ENCODE assay signal across 11 mouse cellular contexts in genomic region chr19:45232036-45232410, GRCm38 (mm10). TPM values are rescaled to one million over a fixed set of nuclear protein-coding genes. Genes with fewer than 3 reads are reported as not detected.
A peak's percentile ranks its signal among the peaks of the same experiment; 100 is the strongest.
DNase-seq lines count a peak whose midpoint lies in the region; ATAC-seq and TF ChIP-seq lines count a peak whose summit lies in the region.
"Had no signal": no experiment of that assay in that cellular context is flagged by ENCODE, and none has a peak within 500 bp of the region (broad histone marks: within the 10 kb centered on the region; RNA-seq: fewer than 3 reads in every experiment).

No protein-coding gene starts in this region.

- H3K79me2 ChIP-seq in myocyte (ENCODE audit: control insufficient read depth, insufficient read depth): no peaks in the 10 kb centered on the region

- DNase-seq in kidney, adult 18-20 months: peak; percentile 34
- DNase-seq in kidney, adult 9 months: no peak
- no peak for DNase-seq in embryonic facial prominence, embryonic 10.5 days (ENCODE audit: low spot score)
- peak; percentile 35 to 69 for DNase-seq in heart, postnatal 36 days
- DNase-seq in adrenal gland, adult 2 months: no peak
- DNase-seq: kidney, adult 8-10 months; liver, embryonic 13.5 days had no signal

- 0 out of 2 replicates have a peak overlapping the region, but pooled peaks have one; percentile 30 for H3K27ac ChIP-seq in embryonic facial prominence, embryonic 10.5 days (replicated peaks)
- H3K27ac ChIP-seq: liver, embryonic 13.5 days had no signal

- peaks cover 100% of the 10 kb centered on the region for H3K27me3 ChIP-seq in embryonic facial prominence, embryonic 10.5 days (replicated peaks; ENCODE audit: low read depth, poor library complexity, severe bottlenecking)
- peaks cover 95% of the 10 kb centered on the region for H3K27me3 ChIP-seq in myocyte (ENCODE audit: control insufficient read depth, insufficient read depth, insufficient read length)

- H3K9me3 ChIP-seq in embryonic facial prominence, embryonic 10.5 days: no peaks in the 10 kb centered on the region
- H3K9me3 ChIP-seq: liver, embryonic 13.5 days had no signal

- no peak for TF ChIP-seq POLR2A in myocyte (IDR thresholded peaks at IDR 0.05; ENCODE audit: insufficient read length, low read depth)

- peaks cover 46% of the 10 kb centered on the region for H3K4me1 ChIP-seq in embryonic facial prominence, embryonic 10.5 days

- H3K36me3 ChIP-seq in embryonic facial prominence, embryonic 10.5 days (replicated peaks): no peaks in the 10 kb centered on the region
- H3K36me3 ChIP-seq in myocyte (ENCODE audit: control insufficient read depth, insufficient read depth): no peaks in the 10 kb centered on the region
- H3K36me3 ChIP-seq: liver, embryonic 13.5 days had no signal

- no peak for ATAC-seq in erythroblast, adult 5-6 weeks (replicated peaks; ENCODE audit: low FRiP score, poor library complexity, severe bottlenecking)

- intact Hi-C loops in heart, postnatal 36 days (cut with DNase I): loop anchor here (5.0 to 10.0 kb wide), 2 partner anchors 480 to 1627 kb away; no protein-coding TSS in a partner anchor

- WGBS in embryonic facial prominence, embryonic 10.5 days: under 1% methylated on average over 14 of the region's 14 CpGs

- peak overlapping the region; percentile 43 for H3K4me3 ChIP-seq in embryonic facial prominence, embryonic 10.5 days
- no peak overlapping the region for H3K4me3 ChIP-seq in myocyte

- no peak overlapping the region for H3ac ChIP-seq in myocyte (ENCODE audit: control insufficient read depth, insufficient read length)

- peak overlapping the region; percentile 50 for H3K4me2 ChIP-seq in myocyte (ENCODE audit: low read depth)
- H3K4me2 ChIP-seq: liver, embryonic 13.5 days had no signal

TF ChIP-seq in myocyte, 11 proteins besides CTCF, POLR2A, EP300 and RAD21:
- TF ChIP-seq USF1 (IDR thresholded peaks at IDR 0.05; ENCODE audit: low read depth): no peak
- TF ChIP-seq REST (IDR thresholded peaks at IDR 0.05; ENCODE audit: insufficient read depth, insufficient read length): no peak
- TF ChIP-seq POLR2AphosphoS2 (IDR thresholded peaks at IDR 0.05; ENCODE audit: insufficient read length, low read depth): no peak
- no peak for TF ChIP-seq MYOD1 (IDR thresholded peaks at IDR 0.05; ENCODE audit: control insufficient read depth in 1 of 3, insufficient read length in 2 of 3, low read depth in 2 of 3)
- no peak for TF ChIP-seq MAX (IDR thresholded peaks at IDR 0.05; ENCODE audit: low read depth)
- no peak for TF ChIP-seq E2F4 (IDR thresholded peaks at IDR 0.05; ENCODE audit: insufficient read depth)
- no peak for TF ChIP-seq MYOG (IDR thresholded peaks at IDR 0.05; ENCODE audit: control insufficient read depth in 1 of 3, insufficient read depth in 1 of 3, insufficient read length in 2 of 3, low read depth in 2 of 3)
- TF ChIP-seq TCF12 (IDR thresholded peaks at IDR 0.05; ENCODE audit: insufficient read depth, poor library complexity, severe bottlenecking): no peak
- no peak for TF ChIP-seq SRF (IDR thresholded peaks at IDR 0.05; ENCODE audit: control insufficient read depth, insufficient read length, low read depth)
- no peak for TF ChIP-seq TCF3 (IDR thresholded peaks at IDR 0.05; ENCODE audit: insufficient read length, low read depth)

RNA-seq across cellular contexts. Expression of gene Lbx1, which starts 3.6 kb away (rescaled TPM):
- 0.22 and 0.40 TPM in 2 replicates for polyA plus RNA-seq in embryonic facial prominence, embryonic 10.5 days (2016; fragmentation: Nextera tagmentation; extraction: Ambion mirVana)
- total RNA-seq in heart, postnatal 36 days (2021): under 1 TPM in 1 of 2 experiments, not detected in 1; 0.11 TPM
- 0.22 TPM for polyA plus RNA-seq in myocyte (2012; fragmentation: generic; extraction: Trizol)
- total RNA-seq in adrenal gland, adult 2 months (2021): under 1 TPM in 1 of 2 experiments, not detected in 1; 0.17 TPM
- 0.21 TPM in 1 of 2 replicates, not detected in the other for polyA plus RNA-seq in adrenal gland, adult 2 months (2012; rRNA removed)
- not detected in 2 replicates for total RNA-seq in erythroblast, adult 5-6 weeks (2015; ENCODE audit: low replicate concordance)
- not detected in 2 replicates for total RNA-seq in erythroblast, adult 5-6 weeks (2017; ENCODE audit: low replicate concordance)
- total RNA-seq: MEL had no signal
- polyA plus RNA-seq: liver, embryonic 13.5 days; testis, adult 2 months had no signal

Comparison
In these comparisons a context has a peak if more than half of its experiments do, and no peak if none do; other contexts are left out.
1. DNase-seq: peak in kidney, adult 18-20 months (single experiment) and heart, postnatal 36 days (2 of 2); none in kidney, adult 9 months (single experiment), embryonic facial prominence, embryonic 10.5 days (single experiment) and adrenal gland, adult 2 months (single experiment).